Mouse (Mus musculus): ENCODE measurements at regions not wholly inside any gene's neighbourhood (a gene's known extent, or its start where the extent isn't known, plus 50 kb on each side); places are given as distances from the start of the nearest gene placed in this dataset.

DNA sequence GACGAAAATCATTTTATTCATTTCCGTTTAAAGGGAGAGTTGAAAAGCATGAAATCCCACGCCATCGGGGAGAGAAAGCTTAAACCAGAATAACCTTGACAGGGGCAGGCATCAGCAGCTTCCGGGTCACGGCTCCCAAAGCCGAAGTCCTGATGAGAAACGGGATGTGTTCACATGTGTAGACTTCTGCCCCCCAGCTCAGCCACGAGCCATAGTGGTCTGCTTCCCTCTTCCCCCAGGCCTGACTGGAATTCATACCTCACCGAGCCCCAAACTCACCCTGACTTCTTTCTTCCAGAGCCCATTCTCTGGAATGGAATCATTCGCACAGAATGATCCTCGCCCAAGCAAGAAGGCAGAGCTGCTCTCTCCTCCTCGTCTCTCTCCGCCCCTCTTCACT, 404.2 kb upstream of the Gm6657 start:
- TF ChIP-seq POLR2A (IDR thresholded peaks at IDR 0.05; ENCODE audit: borderline replicate concordance, extremely low read depth, insufficient read depth, insufficient read length, poor library complexity, severe bottlenecking): no peak
- TF ChIP-seq CTCF (IDR thresholded peaks at IDR 0.05; ENCODE audit: borderline replicate concordance, extremely low read depth, insufficient read depth, insufficient read length): no peak
